Mouse (Mus musculus): ENCODE measurements around the gene Gpr63. TPM values are rescaled to one million over a fixed set of nuclear protein-coding genes. Genes with fewer than 3 reads are reported as not detected.
"Not testable (repeated sequence)": the region's sequence is repeated elsewhere in the genome, so short reads cannot be mapped to it uniquely, and the experiment has no call there.

Gene Gpr63
- polyA plus RNA-seq, 1 experiment: not detected

- H3K4me3 ChIP-seq (ENCODE audit: insufficient read depth, low read length): no peak overlapping the region
- H3K27ac ChIP-seq (ENCODE audit: insufficient read depth, low read depth, low read length): no peak overlapping the region
- no peak for TF ChIP-seq CTCF (IDR thresholded peaks at IDR 0.05; ENCODE audit: low read depth, low read length)
- TF ChIP-seq POLR2A (IDR thresholded peaks at IDR 0.05; ENCODE audit: borderline replicate concordance, low read depth, low read length): no peak
- H3K4me1 ChIP-seq (ENCODE audit: control insufficient read depth, insufficient read depth, low read length): no peaks in the 10 kb centered on the region
Observed at GRCm38 (mm10) chr4:25037260-25037659, 71.1 kb downstream of the Gpr63 start.

- not testable (repeated sequence) for H3K4me1 ChIP-seq (ENCODE audit: control insufficient read depth, insufficient read depth, low read length); H3K27ac ChIP-seq (ENCODE audit: insufficient read depth, low read depth, low read length); H3K4me3 ChIP-seq (ENCODE audit: insufficient read depth, low read length)
Observed at GRCm38 (mm10) chr4:25055541-25055940, 89.3 kb downstream of the Gpr63 start.

Other genes starting within 250 kb of the Gpr63 start
- not detected in 2 replicates for gene Klhl32, start 115.3 kb upstream of the Gpr63 start, polyA plus RNA-seq (2012; ENCODE audit: insufficient read depth, insufficient read length, missing spikeins)
- 7.2 and 10.2 TPM in 2 replicates for gene Ndufaf4, start 68.3 kb upstream of the Gpr63 start, polyA plus RNA-seq (2012; ENCODE audit: insufficient read depth, insufficient read length, missing spikeins)